Mouse (Mus musculus) limb, embryonic 14.5 days (tissue): Measurements from ENCODE around the gene Smarcd3. TPM values are rescaled to one million over a fixed set of nuclear protein-coding genes. Genes with fewer than 3 reads are reported as not detected.
A peak's percentile ranks its signal among the peaks of the same experiment; 100 is the strongest.

Experiments used
- ATAC-seq: fragments of 200-750 bp; cut with Nextera tagmentation; 2 replicates; pipeline ENCODE4 v1.8.0; 2017; ENCODE audit warnings: low read depth, moderate number of reproducible peaks, moderate TSS enrichment; ENCODE audit not compliant: low FRiP score
- DNase-seq: peaks from one replicate; pipeline ENCODE4 v3.0.0-alpha.2; 2015; ENCODE audit warnings: low spot score
- H3K27ac ChIP-seq: fragments of 300-500 bp; sonication (generic); replicated peaks from 2 replicates; pipeline ENCODE4 v1.5.1; 2014; ENCODE audit warnings: low read depth, mild to moderate bottlenecking, low read length, moderate library complexity, mixed read lengths
- H3K27me3 ChIP-seq: fragments of 300-500 bp; sonication (generic); 2 replicates; pipeline ENCODE4 v1.6.1; 2014; ENCODE audit warnings: low read length, mixed read lengths; ENCODE audit not compliant: control insufficient read depth, insufficient read depth
- H3K36me3 ChIP-seq: fragments of 300-500 bp; sonication (generic); 2 replicates; pipeline ENCODE4 v1.6.1; 2014; ENCODE audit warnings: mild to moderate bottlenecking, low read length, moderate library complexity, mixed read lengths; ENCODE audit not compliant: control insufficient read depth, insufficient read depth
- H3K4me1 ChIP-seq: fragments of 300-500 bp; sonication (generic); 2 replicates; pipeline ENCODE4 v1.6.1; 2014; ENCODE audit warnings: antibody characterized with exemption, low read length, mixed read lengths; ENCODE audit not compliant: control insufficient read depth, insufficient read depth
- H3K4me2 ChIP-seq: fragments of 300-500 bp; sonication (generic); replicated peaks from 2 replicates; pipeline ENCODE4 v1.6.1; 2014; ENCODE audit warnings: low read depth, mild to moderate bottlenecking, low read length, moderate library complexity; ENCODE audit not compliant: severe bottlenecking
- H3K4me3 ChIP-seq: fragments of 300-500 bp; sonication (generic); replicated peaks from 2 replicates; pipeline ENCODE4 v1.5.1; 2014; ENCODE audit warnings: low read length
- H3K9ac ChIP-seq: fragments of 300-500 bp; sonication (generic); 2 replicates; pipeline ENCODE4 v1.6.1; 2014; ENCODE audit warnings: mild to moderate bottlenecking, low read depth, low read length, moderate library complexity; ENCODE audit not compliant: severe bottlenecking
- H3K9me3 ChIP-seq: fragments of 300-500 bp; sonication (generic); 2 replicates; pipeline ENCODE4 v1.6.1; 2016; ENCODE audit warnings: low read length; ENCODE audit not compliant: control insufficient read depth
- POLR2A ChIP-seq: fragments of 200-500 bp; IDR thresholded peaks from 2 replicates; pipeline ENCODE4 v1.8.0; 2012; ENCODE audit warnings: inconsistent platforms, mild to moderate bottlenecking, moderate library complexity, borderline replicate concordance; ENCODE audit not compliant: insufficient read depth, insufficient read length; ENCODE audit errors: extremely low read depth
- WGBS: fragments of 180-500 bp; shearing (Covaris S2); extraction: QIAGEN DNeasy Blood & Tissue Kit; methylation state at CpG from one replicate; pipeline ENCODE4 v1.1.7; 2014; 5-methylcytosine and 5-hydroxymethylcytosine counted together
- microRNA counts: library from miRNA; unstranded; fragments of <30 nt; microRNA quantifications from one replicate; lab custom pipeline; 2016
- microRNA-seq: library from miRNA; unstranded; fragments of <30 nt; microRNA quantifications from one replicate; pipeline ENCODE4, GENCODE M21; 2016
- polyA plus RNA-seq, 2 experiments: library from polyadenylated mRNA; depleted of rRNA in 1 of 2; stranded (reverse) in 1 of 2; unstranded in 1 of 2; fragments of >200 nt; fragmentation: Nextera tagmentation in 1 of 2; extraction: Ambion mirVana in 1 of 2; gene quantifications; 2 replicates each; pipeline versions ENCODE4 v1.2.1 to v1.2.3; 2012 to 2014

Smarcd3 gene
- polyA plus RNA-seq, 2 experiments: 52.7 to 91.5 TPM

- ATAC-seq (peak; percentile 49; the same call in 1 of the 2 replicates), DNase-seq (peak; percentile 69)
- WGBS: 29% methylated on average over 5 of the region's 5 CpGs
- Histone ChIP-seq H3K36me3 (no peaks in the 10 kb centered on the region), H3K4me1 (peaks cover 26% of the 10 kb centered on the region), H3K27ac (0 out of 2 replicates have a peak overlapping the region, but pooled peaks have one; percentile 26), H3K9me3 (no peaks in the 10 kb centered on the region; the same call in 1 of the 2 replicates), H3K4me3 (no peak overlapping the region), H3K4me2 (no peak overlapping the region), H3K27me3 (no peaks in the 10 kb centered on the region), H3K9ac (no peak overlapping the region)
- no peak for TF ChIP-seq POLR2A
Observed at GRCm38 (mm10) chr5:24553621-24554244, 70.5 kb downstream of the Smarcd3 start.

- Histone ChIP-seq H3K9ac (peak overlapping the region; percentile 34; the same call in 1 of the 2 replicates), H3K9me3 (no peaks in the 10 kb centered on the region; the same call in 1 of the 2 replicates), H3K4me1 (peaks cover 26% of the 10 kb centered on the region), H3K4me2 (peak overlapping the region; percentile 42), H3K4me3 (0 out of 2 replicates have a peak overlapping the region, but pooled peaks have one; percentile 5), H3K36me3 (no peaks in the 10 kb centered on the region), H3K27me3 (no peaks in the 10 kb centered on the region), H3K27ac (no peak overlapping the region)
- ATAC-seq (0 out of 2 replicates have a peak, but pooled peaks have one; percentile 4), DNase-seq (no peak)
- TF ChIP-seq POLR2A: no peak
- 43% methylated on average over 2 of the region's 2 CpGs for WGBS
Observed at GRCm38 (mm10) chr5:24551317-24551688, 72.9 kb downstream of the Smarcd3 start.

- 0 out of 2 replicates have a peak overlapping the region, but pooled peaks have one; percentile 5 for H3K4me3 ChIP-seq
- H3K4me2 ChIP-seq: peak overlapping the region; percentile 42
- H3K4me1 ChIP-seq: peaks cover 26% of the 10 kb centered on the region
- no peaks in the 10 kb centered on the region for H3K27me3 ChIP-seq
- H3K27ac ChIP-seq: no peak overlapping the region
- no peaks in the 10 kb centered on the region for H3K36me3 ChIP-seq
- TF ChIP-seq POLR2A: no peak
- peak; percentile 56; the same call in 1 of the 2 replicates for ATAC-seq
- no peaks in the 10 kb centered on the region; the same call in 1 of the 2 replicates for H3K9me3 ChIP-seq
- peak overlapping the region; percentile 34; the same call in 1 of the 2 replicates for H3K9ac ChIP-seq
- WGBS: 25% methylated on average over 21 of the region's 26 CpGs
- DNase-seq: peak; percentile 56
Observed at GRCm38 (mm10) chr5:24550598-24551316, 73.5 kb downstream of the Smarcd3 start.

GRCm38 (mm10) chr5:24542643-24543042, 81.6 kb downstream of the Smarcd3 start:
- Histone ChIP-seq H3K4me1 (peaks cover 18% of the 10 kb centered on the region), H3K4me3 (no peak overlapping the region), H3K4me2 (no peak overlapping the region), H3K9ac (no peak overlapping the region), H3K9me3 (no peaks in the 10 kb centered on the region), H3K27me3 (no peaks in the 10 kb centered on the region), H3K36me3 (no peaks in the 10 kb centered on the region), H3K27ac (no peak overlapping the region)
- WGBS: 80% methylated on average over 7 of the region's 7 CpGs
- no peak for ATAC-seq
- no peak for DNase-seq
- no peak for TF ChIP-seq POLR2A

- H3K27me3 ChIP-seq: no peaks in the 10 kb centered on the region
- H3K36me3 ChIP-seq: no peaks in the 10 kb centered on the region
- DNase-seq: no peak
- H3K4me1 ChIP-seq: peaks cover 18% of the 10 kb centered on the region
- H3K4me3 ChIP-seq: no peak overlapping the region
- H3K4me2 ChIP-seq: peak overlapping the region; percentile 24; the same call in 1 of the 2 replicates
- no peak overlapping the region for H3K9ac ChIP-seq
- 11% methylated on average over 6 of the region's 6 CpGs for WGBS
- no peaks in the 10 kb centered on the region for H3K9me3 ChIP-seq
- peak; percentile 17; the same call in 1 of the 2 replicates for ATAC-seq
- no peak overlapping the region for H3K27ac ChIP-seq
- no peak for TF ChIP-seq POLR2A
Observed at GRCm38 (mm10) chr5:24541144-24541569, 83.1 kb downstream of the Smarcd3 start.

MicroRNA genes within 50 kb of the gene (microRNA counts, 519-probe panel; counts per million panel counts)
- not detected for microRNA mmu-miR-671-3p (lab: Ali Mortazavi, UCI)
- microRNA mmu-miR-671-5p (lab: Ali Mortazavi, UCI): not detected

Small RNA genes within 50 kb of the gene (microRNA-seq; reads per million reads assigned to microRNA genes)
- 625 reads per million, percentile 68 among the genes with 10 or more reads in this experiment for gene Mir671

Other genes with a start within 250 kb of the Smarcd3 start
- gene Atg9b, start 232.3 kb downstream of the Smarcd3 start, polyA plus RNA-seq (2012; rRNA removed): 1.7 and 2.4 TPM in 2 replicates
- gene Atg9b, start 232.3 kb downstream of the Smarcd3 start, polyA plus RNA-seq (2014; fragmentation: Nextera tagmentation; extraction: Ambion mirVana): 0.54 and 1.3 TPM in 2 replicates
- 45.3 and 58.3 TPM in 2 replicates for gene Abcb8, start 230.7 kb downstream of the Smarcd3 start, polyA plus RNA-seq (2012; rRNA removed)
- gene Abcb8, start 230.7 kb downstream of the Smarcd3 start, polyA plus RNA-seq (2014; fragmentation: Nextera tagmentation; extraction: Ambion mirVana): 35.8 and 37.3 TPM in 2 replicates
- gene Asic3, start 211.0 kb downstream of the Smarcd3 start, polyA plus RNA-seq (2012; rRNA removed): 3.0 and 6.2 TPM in 2 replicates
- gene Asic3, start 211.0 kb downstream of the Smarcd3 start, polyA plus RNA-seq (2014; fragmentation: Nextera tagmentation; extraction: Ambion mirVana): 0.36 and 1.2 TPM in 2 replicates
- gene Cdk5, start 200.9 kb downstream of the Smarcd3 start, polyA plus RNA-seq (2012; rRNA removed): 127 and 165 TPM in 2 replicates
- gene Cdk5, start 200.9 kb downstream of the Smarcd3 start, polyA plus RNA-seq (2014; fragmentation: Nextera tagmentation; extraction: Ambion mirVana): 51.7 TPM in 2 replicates
- 69.1 and 84.1 TPM in 2 replicates for gene Slc4a2, start 200.6 kb downstream of the Smarcd3 start, polyA plus RNA-seq (2012; rRNA removed)
- gene Slc4a2, start 200.6 kb downstream of the Smarcd3 start, polyA plus RNA-seq (2014; fragmentation: Nextera tagmentation; extraction: Ambion mirVana): 30.0 and 37.1 TPM in 2 replicates
- gene Fastk, start 179.1 kb downstream of the Smarcd3 start, polyA plus RNA-seq (2012; rRNA removed): 295 and 397 TPM in 2 replicates
- gene Fastk, start 179.1 kb downstream of the Smarcd3 start, polyA plus RNA-seq (2014; fragmentation: Nextera tagmentation; extraction: Ambion mirVana): 113 and 120 TPM in 2 replicates
- gene Tmub1, start 176.6 kb downstream of the Smarcd3 start, polyA plus RNA-seq (2012; rRNA removed): 29.8 and 35.5 TPM in 2 replicates
- gene Tmub1, start 176.6 kb downstream of the Smarcd3 start, polyA plus RNA-seq (2014; fragmentation: Nextera tagmentation; extraction: Ambion mirVana): 23.2 and 23.5 TPM in 2 replicates
- gene Agap3, start 172.2 kb downstream of the Smarcd3 start, polyA plus RNA-seq (2012; rRNA removed): 103 and 114 TPM in 2 replicates
- 57.9 and 61.7 TPM in 2 replicates for gene Agap3, start 172.2 kb downstream of the Smarcd3 start, polyA plus RNA-seq (2014; fragmentation: Nextera tagmentation; extraction: Ambion mirVana)
- gene Gbx1, start 97.2 kb downstream of the Smarcd3 start, polyA plus RNA-seq (2012; rRNA removed): 0.04 and 0.05 TPM in 2 replicates
- gene Gbx1, start 97.2 kb downstream of the Smarcd3 start, polyA plus RNA-seq (2014; fragmentation: Nextera tagmentation; extraction: Ambion mirVana): not detected in 2 replicates
- 2.7 and 3.8 TPM in 2 replicates for gene Asb10, start 83.4 kb downstream of the Smarcd3 start, polyA plus RNA-seq (2012; rRNA removed)
- gene Asb10, start 83.4 kb downstream of the Smarcd3 start, polyA plus RNA-seq (2014; fragmentation: Nextera tagmentation; extraction: Ambion mirVana): 0.62 and 1.1 TPM in 2 replicates
- 0.35 and 0.51 TPM in 2 replicates for gene 4931409K22Rik, start 67.6 kb downstream of the Smarcd3 start, polyA plus RNA-seq (2012; rRNA removed)
- gene 4931409K22Rik, start 67.6 kb downstream of the Smarcd3 start, polyA plus RNA-seq (2014; fragmentation: Nextera tagmentation; extraction: Ambion mirVana): 0.12 and 0.17 TPM in 2 replicates
- 81.0 and 82.5 TPM in 2 replicates for gene Abcf2, start 46.9 kb downstream of the Smarcd3 start, polyA plus RNA-seq (2012; rRNA removed)
- 94.3 TPM in 2 replicates for gene Abcf2, start 46.9 kb downstream of the Smarcd3 start, polyA plus RNA-seq (2014; fragmentation: Nextera tagmentation; extraction: Ambion mirVana)
- gene Chpf2, start 37.7 kb downstream of the Smarcd3 start, polyA plus RNA-seq (2012; rRNA removed): 56.2 and 57.0 TPM in 2 replicates
- 21.3 and 23.1 TPM in 2 replicates for gene Chpf2, start 37.7 kb downstream of the Smarcd3 start, polyA plus RNA-seq (2014; fragmentation: Nextera tagmentation; extraction: Ambion mirVana)
- 37.1 and 39.4 TPM in 2 replicates for gene Nub1, start 61.1 kb upstream of the Smarcd3 start, polyA plus RNA-seq (2012; rRNA removed)
- gene Nub1, start 61.1 kb upstream of the Smarcd3 start, polyA plus RNA-seq (2014; fragmentation: Nextera tagmentation; extraction: Ambion mirVana): 33.4 and 35.1 TPM in 2 replicates
- 37.5 and 59.4 TPM in 2 replicates for gene Wdr86, start 106.3 kb upstream of the Smarcd3 start, polyA plus RNA-seq (2012; rRNA removed)
- gene Wdr86, start 106.3 kb upstream of the Smarcd3 start, polyA plus RNA-seq (2014; fragmentation: Nextera tagmentation; extraction: Ambion mirVana): 25.4 and 32.0 TPM in 2 replicates
- gene Crygn, start 133.6 kb upstream of the Smarcd3 start, polyA plus RNA-seq (2012; rRNA removed): 0.09 TPM in 1 of 2 replicates, not detected in the other
- 1.0 and 2.3 TPM in 2 replicates for gene Crygn, start 133.6 kb upstream of the Smarcd3 start, polyA plus RNA-seq (2014; fragmentation: Nextera tagmentation; extraction: Ambion mirVana)
- gene Rheb, start 218.2 kb upstream of the Smarcd3 start, polyA plus RNA-seq (2012; rRNA removed): 79.0 and 85.7 TPM in 2 replicates
- gene Rheb, start 218.2 kb upstream of the Smarcd3 start, polyA plus RNA-seq (2014; fragmentation: Nextera tagmentation; extraction: Ambion mirVana): 210 and 216 TPM in 2 replicates